Mouse (Mus musculus): ENCODE results near the gene Tmem121. TPM values are rescaled to one million over a fixed set of nuclear protein-coding genes. Genes with fewer than 3 reads are reported as not detected.

The Tmem121 gene
- polyA plus RNA-seq, 1 experiment from 2014 or later, result 10.5 TPM

GRCm38 (mm10) chr12:113143164-113143563 lies 42.6 kb upstream of the Tmem121 start:
- Histone ChIP-seq H3K9me3 (no peaks in the 10 kb centered on the region), H3K4me1 (peaks cover 56% of the 10 kb centered on the region), H3K27ac (peak overlapping the region; percentile 72), H3K36me3 (peaks cover 3% of the 10 kb centered on the region; the same call in 1 of the 2 replicates), H3K9ac (no peak overlapping the region), H3K4me3 (replicated peaks) (peak overlapping the region; percentile 58; the same call in 1 of the 2 replicates), H3K4me2 (peak overlapping the region; percentile 95), H3K27me3 (replicated peaks) (peaks cover 11% of the 10 kb centered on the region)
- no peak for ATAC-seq (ENCODE audit: insufficient read depth, low FRiP score, low read depth)
- 49% methylated on average over 7 of the region's 7 CpGs for WGBS

GRCm38 (mm10) chr12:113144001-113144756 lies 41.6 kb upstream of the Tmem121 start:
- WGBS, result 80% methylated on average over 20 of the region's 20 CpGs
- no peak for ATAC-seq (ENCODE audit: insufficient read depth, low FRiP score, low read depth)
- H3K4me1 ChIP-seq, result peaks cover 51% of the 10 kb centered on the region

GRCm38 (mm10) chr12:113144886-113145285 lies 40.8 kb upstream of the Tmem121 start:
- Histone ChIP-seq H3K4me3 (replicated peaks) (no peak overlapping the region), H3K27me3 (replicated peaks) (peaks cover 11% of the 10 kb centered on the region), H3K4me1 (peaks cover 44% of the 10 kb centered on the region), H3K9ac (no peak overlapping the region), H3K36me3 (no peaks in the 10 kb centered on the region), H3K27ac (no peak overlapping the region), H3K9me3 (no peaks in the 10 kb centered on the region), H3K4me2 (no peak overlapping the region)
- no peak for ATAC-seq (ENCODE audit: insufficient read depth, low FRiP score, low read depth)
- 91% methylated on average over 16 of the region's 16 CpGs for WGBS

More at GRCm38 (mm10) chr12:113144001-113144756, 41.6 kb upstream of the Tmem121 start:
- H3K4me2 ChIP-seq, result no peak overlapping the region
- no peaks in the 10 kb centered on the region for H3K9me3 ChIP-seq
- H3K27me3 ChIP-seq (replicated peaks), result peaks cover 11% of the 10 kb centered on the region
- H3K27ac ChIP-seq, result no peak overlapping the region
- H3K4me3 ChIP-seq (replicated peaks), result no peak overlapping the region
- no peak overlapping the region for H3K9ac ChIP-seq
- no peaks in the 10 kb centered on the region for H3K36me3 ChIP-seq

GRCm38 (mm10) chr12:113145591-113145990 lies 40.1 kb upstream of the Tmem121 start:
- H3K27ac ChIP-seq, result no peak overlapping the region
- no peak overlapping the region for H3K4me3 ChIP-seq (replicated peaks)
- no peak for ATAC-seq (ENCODE audit: insufficient read depth, low FRiP score, low read depth)
- 92% methylated on average over 5 of the region's 5 CpGs for WGBS
- H3K4me1 ChIP-seq, result peaks cover 37% of the 10 kb centered on the region
- no peaks in the 10 kb centered on the region for H3K36me3 ChIP-seq
- H3K4me2 ChIP-seq, result no peak overlapping the region
- H3K9ac ChIP-seq, result no peak overlapping the region
- H3K27me3 ChIP-seq (replicated peaks), result peaks cover 10% of the 10 kb centered on the region
- no peaks in the 10 kb centered on the region for H3K9me3 ChIP-seq

GRCm38 (mm10) chr12:113146112-113147057 lies 39.3 kb upstream of the Tmem121 start, which contains the start of gene Crip1:
Gene Crip1, plus strand, starts transcription at chr12:113146316.
- Histone ChIP-seq H3K4me2 (peak within 1 kb of the TSS; percentile 44), H3K9me3 (no peaks in the 10 kb centered on the region), H3K36me3 (no peaks in the 10 kb centered on the region), H3K4me1 (peaks cover 32% of the 10 kb centered on the region), H3K4me3 (replicated peaks) (peak within 1 kb of the TSS; percentile 11), H3K9ac (no peak within 1 kb of the TSS), H3K27me3 (replicated peaks) (peaks cover 9% of the 10 kb centered on the region), H3K27ac (no peak within 1 kb of the TSS)
- ATAC-seq (ENCODE audit: insufficient read depth, low FRiP score, low read depth), result no peak
- WGBS, result 11% methylated on average over 45 of the region's 45 CpGs

- Histone ChIP-seq H3K4me3 (replicated peaks) (no peak overlapping the region), H3K4me2 (no peak overlapping the region), H3K27ac (no peak overlapping the region), H3K4me1 (peaks cover 32% of the 10 kb centered on the region), H3K36me3 (no peaks in the 10 kb centered on the region), H3K9ac (no peak overlapping the region), H3K27me3 (replicated peaks) (peaks cover 8% of the 10 kb centered on the region; the same call in 1 of the 2 replicates), H3K9me3 (no peaks in the 10 kb centered on the region)
- WGBS, result 73% methylated on average over 8 of the region's 8 CpGs
- ATAC-seq (ENCODE audit: insufficient read depth, low FRiP score, low read depth), result no peak
Measured at GRCm38 (mm10) chr12:113147481-113147880, 38.2 kb upstream of the Tmem121 start.

- 44% methylated on average over 16 of the region's 16 CpGs for WGBS
- Histone ChIP-seq H3K4me1 (peaks cover 23% of the 10 kb centered on the region), H3K36me3 (no peaks in the 10 kb centered on the region), H3K27ac (no peak overlapping the region), H3K4me3 (replicated peaks) (no peak overlapping the region), H3K4me2 (no peak overlapping the region), H3K9ac (no peak overlapping the region), H3K9me3 (no peaks in the 10 kb centered on the region), H3K27me3 (replicated peaks) (peaks cover 11% of the 10 kb centered on the region; the same call in 1 of the 2 replicates)
- no peak for ATAC-seq (ENCODE audit: insufficient read depth, low FRiP score, low read depth)
Measured at GRCm38 (mm10) chr12:113148381-113149035, 37.2 kb upstream of the Tmem121 start.

GRCm38 (mm10) chr12:113149341-113149740 lies 36.4 kb upstream of the Tmem121 start:
- Histone ChIP-seq H3K4me1 (peaks cover 23% of the 10 kb centered on the region), H3K36me3 (no peaks in the 10 kb centered on the region), H3K4me2 (no peak overlapping the region), H3K27ac (no peak overlapping the region), H3K9me3 (no peaks in the 10 kb centered on the region), H3K27me3 (replicated peaks) (peaks cover 11% of the 10 kb centered on the region; the same call in 1 of the 2 replicates), H3K9ac (no peak overlapping the region), H3K4me3 (replicated peaks) (no peak overlapping the region)
- ATAC-seq (ENCODE audit: insufficient read depth, low FRiP score, low read depth), result no peak
- 69% methylated on average over 4 of the region's 4 CpGs for WGBS

GRCm38 (mm10) chr12:113149896-113150295 lies 35.8 kb upstream of the Tmem121 start:
- Histone ChIP-seq H3K9ac (no peak overlapping the region), H3K27me3 (replicated peaks) (peaks cover 11% of the 10 kb centered on the region; the same call in 1 of the 2 replicates), H3K36me3 (no peaks in the 10 kb centered on the region), H3K27ac (no peak overlapping the region), H3K4me3 (replicated peaks) (no peak overlapping the region), H3K4me1 (peaks cover 26% of the 10 kb centered on the region), H3K9me3 (no peaks in the 10 kb centered on the region), H3K4me2 (no peak overlapping the region)
- WGBS, result 71% methylated on average over 3 of the region's 3 CpGs
- ATAC-seq (ENCODE audit: insufficient read depth, low FRiP score, low read depth), result no peak

GRCm38 (mm10) chr12:113150591-113150990 lies 35.1 kb upstream of the Tmem121 start:
- Histone ChIP-seq H3K4me1 (peaks cover 33% of the 10 kb centered on the region), H3K4me3 (replicated peaks) (no peak overlapping the region), H3K9me3 (no peaks in the 10 kb centered on the region), H3K27ac (no peak overlapping the region), H3K4me2 (no peak overlapping the region), H3K27me3 (replicated peaks) (peaks cover 11% of the 10 kb centered on the region; the same call in 1 of the 2 replicates), H3K9ac (no peak overlapping the region), H3K36me3 (no peaks in the 10 kb centered on the region)
- ATAC-seq (ENCODE audit: insufficient read depth, low FRiP score, low read depth), result no peak
- WGBS, result 70% methylated on average over 4 of the region's 4 CpGs

- H3K4me3 ChIP-seq (replicated peaks), result no peak overlapping the region
- no peak overlapping the region for H3K27ac ChIP-seq
- ATAC-seq (ENCODE audit: insufficient read depth, low FRiP score, low read depth), result no peak
- H3K27me3 ChIP-seq (replicated peaks), result peaks cover 11% of the 10 kb centered on the region; the same call in 1 of the 2 replicates
- peaks cover 34% of the 10 kb centered on the region for H3K4me1 ChIP-seq
- H3K9ac ChIP-seq, result no peak overlapping the region
- H3K4me2 ChIP-seq, result peak overlapping the region; percentile 88; the same call in 1 of the 2 replicates
- H3K9me3 ChIP-seq, result no peaks in the 10 kb centered on the region
- 61% methylated on average over 8 of the region's 8 CpGs for WGBS
- no peaks in the 10 kb centered on the region for H3K36me3 ChIP-seq
Measured at GRCm38 (mm10) chr12:113151046-113151445, 34.7 kb upstream of the Tmem121 start.

Data from stomach, embryonic 15.5 days (tissue).